ENCODE assay signal across 25 mouse cellular contexts in the genomic region with DNA sequence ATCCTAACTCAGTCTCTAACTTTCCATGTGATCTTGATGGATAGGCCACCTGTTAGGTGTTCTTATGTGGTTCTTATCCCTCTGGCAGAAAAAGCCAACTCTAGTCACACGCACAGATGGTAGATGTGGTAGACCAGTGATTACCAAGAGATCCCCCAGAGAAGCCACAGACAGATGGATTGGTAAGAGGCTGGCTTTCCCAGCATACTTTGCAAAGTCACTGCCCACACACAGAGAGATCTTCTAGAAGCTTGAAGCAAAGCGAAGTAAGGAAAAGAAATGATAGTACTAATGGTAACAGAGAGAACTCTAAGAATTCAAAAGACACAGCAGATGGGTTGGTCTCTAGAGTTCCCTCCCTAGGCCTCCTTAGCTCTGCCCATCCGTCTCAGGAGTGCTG. TPM values are rescaled to one million over a fixed set of nuclear protein-coding genes. Genes with fewer than 3 reads are reported as not detected.
DNase-seq lines count a peak whose midpoint lies in the region; ATAC-seq lines count a peak whose summit lies in the region.
"Had no signal": no experiment of that assay in that cellular context is flagged by ENCODE, and none has a peak within 500 bp of the region (broad histone marks: within the 10 kb centered on the region; RNA-seq: fewer than 3 reads in every experiment).

No protein-coding gene starts in this region.

- no peak overlapping the region for H3K4me3 ChIP-seq in embryonic facial prominence, embryonic 15.5 days (replicated peaks)
- no peak overlapping the region for H3K4me3 ChIP-seq in embryonic facial prominence, embryonic 10.5 days
- H3K4me3 ChIP-seq in midbrain, embryonic 11.5 days (ENCODE audit: low read depth, low read length): no peak overlapping the region
- no peak overlapping the region for H3K4me3 ChIP-seq in midbrain, embryonic 13.5 days (replicated peaks)
- H3K4me3 ChIP-seq: embryonic facial prominence, embryonic 12.5 days; forebrain, embryonic 10.5 days; heart, embryonic 13.5 days; limb, embryonic 10.5 days; limb, embryonic 15.5 days; liver, embryonic 13.5 days; myocyte; neural tube, embryonic 12.5 days; stomach, embryonic 15.5 days had no signal

- no peaks in the 10 kb centered on the region for H3K9me3 ChIP-seq in embryonic facial prominence, embryonic 15.5 days (replicated peaks)
- H3K9me3 ChIP-seq in embryonic facial prominence, embryonic 10.5 days: no peaks in the 10 kb centered on the region
- no peaks in the 10 kb centered on the region for H3K9me3 ChIP-seq in midbrain, embryonic 11.5 days (ENCODE audit: control insufficient read depth, low read length)
- no peaks in the 10 kb centered on the region for H3K9me3 ChIP-seq in midbrain, embryonic 13.5 days
- H3K9me3 ChIP-seq: embryonic facial prominence, embryonic 12.5 days; forebrain, embryonic 10.5 days; heart, embryonic 13.5 days; limb, embryonic 10.5 days; limb, embryonic 15.5 days; liver, embryonic 13.5 days; neural tube, embryonic 12.5 days; stomach, embryonic 15.5 days had no signal

- no peak for DNase-seq in embryonic facial prominence, embryonic 10.5 days (ENCODE audit: low spot score)
- DNase-seq in layer of hippocampus, adult 9-11 months: peak; percentile 65
- DNase-seq in layer of hippocampus, postnatal 10 days (ENCODE audit: low spot score in 2 of 2): no peak
- DNase-seq in midbrain, embryonic 11.5 days (ENCODE audit: low spot score, missing footprints): peak; percentile 69
- DNase-seq in telencephalon, adult 2 months (ENCODE audit: low read depth, low spot score): peak; percentile 72
- DNase-seq: cerebellum, adult 11 months; cerebellum, adult 9-10 months; gastrocnemius, postnatal 10 days; kidney, adult 9 months; liver, embryonic 13.5 days; thymus, postnatal 14 days had no signal

- 67% methylated on average over 3 of the region's 3 CpGs for WGBS in embryonic facial prominence, embryonic 15.5 days
- 80% methylated on average over 3 of the region's 3 CpGs for WGBS in embryonic facial prominence, embryonic 10.5 days
- 85% methylated on average over 3 of the region's 3 CpGs for WGBS in midbrain, embryonic 11.5 days
- WGBS in midbrain, embryonic 13.5 days: 83% methylated on average over 3 of the region's 3 CpGs

- no peaks in the 10 kb centered on the region for H3K27me3 ChIP-seq in embryonic facial prominence, embryonic 15.5 days
- H3K27me3 ChIP-seq in embryonic facial prominence, embryonic 10.5 days (replicated peaks; ENCODE audit: low read depth, poor library complexity, severe bottlenecking): no peaks in the 10 kb centered on the region
- H3K27me3 ChIP-seq in midbrain, embryonic 11.5 days (ENCODE audit: control insufficient read depth, insufficient read depth, low read length): no peaks in the 10 kb centered on the region
- no peaks in the 10 kb centered on the region; the same call in 1 of the 2 replicates for H3K27me3 ChIP-seq in midbrain, embryonic 13.5 days
- H3K27me3 ChIP-seq: embryonic facial prominence, embryonic 12.5 days; limb, embryonic 15.5 days; neural tube, embryonic 12.5 days; stomach, embryonic 15.5 days had no signal

- 0 out of 2 replicates have a peak overlapping the region, but pooled peaks have one; percentile 9 for H3K27ac ChIP-seq in embryonic facial prominence, embryonic 15.5 days (replicated peaks)
- no peak overlapping the region for H3K27ac ChIP-seq in embryonic facial prominence, embryonic 10.5 days (replicated peaks)
- H3K27ac ChIP-seq in midbrain, embryonic 11.5 days (ENCODE audit: low read depth, low read length): no peak overlapping the region
- no peak overlapping the region for H3K27ac ChIP-seq in midbrain, embryonic 13.5 days
- H3K27ac ChIP-seq: embryonic facial prominence, embryonic 12.5 days; forebrain, embryonic 10.5 days; heart, embryonic 13.5 days; hindbrain, embryonic 14.5 days; limb, embryonic 10.5 days; limb, embryonic 15.5 days; liver, embryonic 13.5 days; macrophage; neural tube, embryonic 12.5 days; stomach, embryonic 15.5 days had no signal

- no peak overlapping the region for H3K4me2 ChIP-seq in embryonic facial prominence, embryonic 15.5 days (replicated peaks)
- no peak overlapping the region for H3K4me2 ChIP-seq in midbrain, embryonic 11.5 days
- H3K4me2 ChIP-seq in midbrain, embryonic 13.5 days (replicated peaks): no peak overlapping the region
- H3K4me2 ChIP-seq: embryonic facial prominence, embryonic 12.5 days; hindbrain, embryonic 14.5 days; limb, embryonic 15.5 days; liver, embryonic 13.5 days; neural tube, embryonic 12.5 days had no signal

- no peak overlapping the region for H3K9ac ChIP-seq in embryonic facial prominence, embryonic 15.5 days
- H3K9ac ChIP-seq in midbrain, embryonic 11.5 days (ENCODE audit: low read length): no peak overlapping the region
- H3K9ac ChIP-seq in midbrain, embryonic 13.5 days (replicated peaks): no peak overlapping the region
- H3K9ac ChIP-seq: embryonic facial prominence, embryonic 12.5 days; heart, embryonic 13.5 days; hindbrain, embryonic 14.5 days; limb, embryonic 15.5 days; liver, embryonic 13.5 days; neural tube, embryonic 12.5 days; stomach, embryonic 15.5 days had no signal

- H3K36me3 ChIP-seq in embryonic facial prominence, embryonic 15.5 days: no peaks in the 10 kb centered on the region
- H3K36me3 ChIP-seq in embryonic facial prominence, embryonic 10.5 days (replicated peaks): no peaks in the 10 kb centered on the region
- no peaks in the 10 kb centered on the region for H3K36me3 ChIP-seq in midbrain, embryonic 11.5 days (ENCODE audit: control insufficient read depth, insufficient read depth, low read length)
- no peaks in the 10 kb centered on the region for H3K36me3 ChIP-seq in midbrain, embryonic 13.5 days
- H3K36me3 ChIP-seq: embryonic facial prominence, embryonic 12.5 days; forebrain, embryonic 10.5 days; heart, embryonic 13.5 days; limb, embryonic 10.5 days; limb, embryonic 15.5 days; liver, embryonic 13.5 days; neural tube, embryonic 12.5 days; stomach, embryonic 15.5 days had no signal

- peaks cover 2% of the 10 kb centered on the region; the same call in 1 of the 2 replicates for H3K4me1 ChIP-seq in embryonic facial prominence, embryonic 15.5 days
- no peaks in the 10 kb centered on the region for H3K4me1 ChIP-seq in embryonic facial prominence, embryonic 10.5 days
- no peaks in the 10 kb centered on the region for H3K4me1 ChIP-seq in midbrain, embryonic 11.5 days (ENCODE audit: control insufficient read depth, insufficient read depth, low read length)
- H3K4me1 ChIP-seq in midbrain, embryonic 13.5 days (replicated peaks): 0 out of 2 replicates have a peak, but pooled peaks cover 2% of the 10 kb centered on the region
- H3K4me1 ChIP-seq: limb, embryonic 10.5 days; liver, embryonic 13.5 days; neural tube, embryonic 12.5 days had no signal

- no peak for ATAC-seq in embryonic facial prominence, embryonic 15.5 days (ENCODE audit: insufficient number of reproducible peaks, low FRiP score, low TSS enrichment, low read depth)
- ATAC-seq in midbrain, embryonic 11.5 days (ENCODE audit: low FRiP score): no peak
- no peak for ATAC-seq in midbrain, embryonic 13.5 days
- ATAC-seq: midbrain, embryonic 16.5 days; Patski had no signal

RNA-seq across cellular contexts. Expression of a gene that starts 33.1 kb away (rescaled TPM):
- polyA plus RNA-seq in embryonic facial prominence, embryonic 15.5 days (2015; fragmentation: Nextera tagmentation; extraction: Ambion mirVana): 5.7 TPM in 2 replicates
- polyA plus RNA-seq in embryonic facial prominence, embryonic 10.5 days (2016; fragmentation: Nextera tagmentation; extraction: Ambion mirVana): 11.8 and 12.0 TPM in 2 replicates
- total RNA-seq in layer of hippocampus, postnatal 10 days (2021): 10 to 100 TPM; 17.0 to 19.7 TPM
- 13.9 and 17.5 TPM in 2 replicates for polyA plus RNA-seq in midbrain, embryonic 11.5 days (2014; fragmentation: Nextera tagmentation; extraction: Ambion mirVana)
- polyA plus RNA-seq in midbrain, embryonic 13.5 days (2015; fragmentation: Nextera tagmentation; extraction: Ambion mirVana): 10.5 and 11.1 TPM in 2 replicates
- polyA plus RNA-seq: macrophage had no signal

RNA-seq across cellular contexts. Expression of a gene that starts 42.5 kb away (rescaled TPM):
- polyA plus RNA-seq in embryonic facial prominence, embryonic 15.5 days (2015; fragmentation: Nextera tagmentation; extraction: Ambion mirVana): 12.2 and 14.3 TPM in 2 replicates
- polyA plus RNA-seq in embryonic facial prominence, embryonic 10.5 days (2016; fragmentation: Nextera tagmentation; extraction: Ambion mirVana): 9.1 and 9.3 TPM in 2 replicates
- 100 to 1,000 TPM; 146 to 151 TPM for total RNA-seq in layer of hippocampus, postnatal 10 days (2021)
- 9.2 and 10.0 TPM in 2 replicates for polyA plus RNA-seq in midbrain, embryonic 11.5 days (2014; fragmentation: Nextera tagmentation; extraction: Ambion mirVana)
- polyA plus RNA-seq in midbrain, embryonic 13.5 days (2015; fragmentation: Nextera tagmentation; extraction: Ambion mirVana): 20.9 and 21.2 TPM in 2 replicates

Comparison
In these comparisons a context has a peak if more than half of its experiments do, and no peak if none do; other contexts are left out.
1. DNase-seq: peak in layer of hippocampus, adult 9-11 months (single experiment), midbrain, embryonic 11.5 days (single experiment) and telencephalon, adult 2 months (single experiment); none in embryonic facial prominence, embryonic 10.5 days (single experiment) and layer of hippocampus, postnatal 10 days (0 of 2).